ENCODE assay signal across 7 mouse cellular contexts in genomic region chr17:24548435-24548834, GRCm38 (mm10). TPM values are rescaled to one million over a fixed set of nuclear protein-coding genes. Genes with fewer than 3 reads are reported as not detected.
A peak's percentile ranks its signal among the peaks of the same experiment; 100 is the strongest.
DNase-seq lines count a peak whose midpoint lies in the region; ATAC-seq lines count a peak whose summit lies in the region.

No protein-coding gene starts in this region.

- H3K36me3 ChIP-seq in heart, embryonic 10.5 days: peaks cover 4% of the 10 kb centered on the region; the same call in 1 of the 2 replicates
- H3K36me3 ChIP-seq in midbrain, embryonic 16.5 days (ENCODE audit: control insufficient read depth, insufficient read depth, low read length): no peaks in the 10 kb centered on the region

- peaks cover 25% of the 10 kb centered on the region for H3K27me3 ChIP-seq in heart, embryonic 10.5 days (ENCODE audit: insufficient read depth, poor library complexity, severe bottlenecking)
- no peaks in the 10 kb centered on the region for H3K27me3 ChIP-seq in midbrain, embryonic 16.5 days (ENCODE audit: control insufficient read depth, insufficient read depth, low read depth, low read length)

- peak overlapping the region; percentile 86 for H3K4me3 ChIP-seq in heart, embryonic 10.5 days
- H3K4me3 ChIP-seq in midbrain, embryonic 16.5 days (ENCODE audit: low read depth, low read length): no peak overlapping the region

- no peak for ATAC-seq in midbrain, embryonic 16.5 days

- no peaks in the 10 kb centered on the region for H3K9me3 ChIP-seq in heart, embryonic 10.5 days
- no peaks in the 10 kb centered on the region for H3K9me3 ChIP-seq in midbrain, embryonic 16.5 days (replicated peaks; ENCODE audit: control insufficient read depth, low read length, poor library complexity, severe bottlenecking)

- peak; percentile 56 to 66 for DNase-seq in B cell, adult 2 months
- DNase-seq in CD8-positive naive resting alpha-beta T cell, adult 2 months (ENCODE audit: low read depth in 2 of 2, low spot score in 2 of 2): peak; percentile 13 to 50
- no peak for DNase-seq in heart, embryonic 10.5 days (ENCODE audit: low spot score)
- DNase-seq in kidney, postnatal 36 days: peak; percentile 49 to 59
- no peak for DNase-seq in layer of hippocampus, postnatal 14 days (ENCODE audit: low spot score in 2 of 2)
- DNase-seq in adipocyte (ENCODE audit: low spot score): no peak

- H3K4me2 ChIP-seq in midbrain, embryonic 16.5 days (ENCODE audit: low read length): peak overlapping the region; percentile 91; the same call in 1 of the 2 replicates

- WGBS in heart, embryonic 10.5 days: 41% methylated on average over 9 of the region's 9 CpGs
- WGBS in midbrain, embryonic 16.5 days: 47% methylated on average over 9 of the region's 9 CpGs

- H3K27ac ChIP-seq in heart, embryonic 10.5 days: no peak overlapping the region
- H3K27ac ChIP-seq in midbrain, embryonic 16.5 days (ENCODE audit: low read length): no peak overlapping the region

- H3K4me1 ChIP-seq in heart, embryonic 10.5 days: peaks cover 27% of the 10 kb centered on the region
- peaks cover 23% of the 10 kb centered on the region for H3K4me1 ChIP-seq in midbrain, embryonic 16.5 days (ENCODE audit: control insufficient read depth, insufficient read depth, low read length)

- H3K9ac ChIP-seq in midbrain, embryonic 16.5 days (ENCODE audit: low read depth, low read length): no peak overlapping the region

RNA-seq across cellular contexts. Expression of gene Pkd1, which starts 1.2 kb away (rescaled TPM):
- 12.3 and 13.9 TPM in 2 replicates for polyA plus RNA-seq in heart, embryonic 10.5 days (2016; fragmentation: Nextera tagmentation; extraction: Ambion mirVana)
- polyA plus RNA-seq in midbrain, embryonic 16.5 days (2015; fragmentation: Nextera tagmentation; extraction: Ambion mirVana): 20.1 and 22.4 TPM in 2 replicates
- 10 to 100 TPM; 71.1 to 85.9 TPM for total RNA-seq in layer of hippocampus, postnatal 14 days (2021)

RNA-seq across cellular contexts. Expression of gene Rab26, which starts 14.4 kb away (rescaled TPM):
- polyA plus RNA-seq in heart, embryonic 10.5 days (2016; fragmentation: Nextera tagmentation; extraction: Ambion mirVana): 1.3 and 2.3 TPM in 2 replicates
- polyA plus RNA-seq in midbrain, embryonic 16.5 days (2015; fragmentation: Nextera tagmentation; extraction: Ambion mirVana): 9.1 and 14.7 TPM in 2 replicates
- 10 to 100 TPM; 60.1 to 69.3 TPM for total RNA-seq in layer of hippocampus, postnatal 14 days (2021)

RNA-seq across cellular contexts. Expression of gene Traf7, which starts 20.7 kb away (rescaled TPM):
- polyA plus RNA-seq in heart, embryonic 10.5 days (2016; fragmentation: Nextera tagmentation; extraction: Ambion mirVana): 93.5 and 95.9 TPM in 2 replicates
- polyA plus RNA-seq in midbrain, embryonic 16.5 days (2015; fragmentation: Nextera tagmentation; extraction: Ambion mirVana): 103 and 104 TPM in 2 replicates
- total RNA-seq in layer of hippocampus, postnatal 14 days (2021): 10 to 100 TPM; 93.6 to 96.0 TPM

Comparison
In these comparisons a context has a peak if more than half of its experiments do, and no peak if none do; other contexts are left out.
1. DNase-seq: peak in B cell, adult 2 months (2 of 2), CD8-positive naive resting alpha-beta T cell, adult 2 months (2 of 2) and kidney, postnatal 36 days (2 of 2); none in heart, embryonic 10.5 days (single experiment), layer of hippocampus, postnatal 14 days (0 of 2) and adipocyte (single experiment).